Mouse (Mus musculus): ENCODE data around the gene Vwce.

The Vwce gene

GRCm38 (mm10) chr19:10634106-10634871 is at the start of gene Vwce:
Gene Vwce, plus strand, starts transcription at chr19:10634213.
- DNase-seq: peak; percentile 26

GRCm38 (mm10) chr19:10585112-10585511 is 48.9 kb upstream of the Vwce start:
- no peak for DNase-seq

- no peak for DNase-seq
Observed at GRCm38 (mm10) chr19:10587231-10587630, 46.8 kb upstream of the Vwce start.

DNA sequence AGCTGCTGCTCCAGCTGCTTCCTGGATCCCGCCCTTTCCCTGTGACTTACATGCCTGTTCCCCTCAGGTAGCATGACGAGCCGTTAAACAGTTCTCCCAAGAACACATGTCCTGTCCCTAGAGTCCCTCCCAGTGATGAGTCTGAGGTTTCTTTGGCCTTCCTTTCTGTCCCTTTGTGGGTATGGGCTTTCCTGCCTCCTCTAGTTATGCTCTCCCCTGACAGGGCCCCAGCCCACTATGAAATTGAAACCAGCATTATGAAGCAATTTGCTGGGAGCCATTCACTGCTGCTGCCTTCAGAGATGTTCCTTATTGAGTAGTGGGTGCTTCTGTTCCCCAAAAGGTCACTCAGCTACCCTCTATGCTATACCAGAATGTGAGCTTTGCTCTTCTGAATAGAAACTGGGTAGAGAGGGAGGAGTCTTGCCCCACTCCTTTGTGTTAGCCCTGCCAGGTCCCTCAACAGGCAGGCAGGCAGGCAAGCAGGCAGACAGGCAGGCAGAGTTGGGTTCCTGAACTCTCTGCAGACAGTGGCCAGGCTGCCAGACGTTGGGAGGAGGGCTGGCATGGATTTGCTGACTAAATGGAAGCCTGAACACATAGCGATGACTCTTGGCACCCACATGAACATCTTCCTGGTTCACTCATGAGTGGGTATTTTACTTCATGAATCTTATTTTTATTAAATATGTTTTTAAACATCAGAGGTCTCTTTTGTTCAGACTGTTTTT is 44.7 kb upstream of the Vwce start:
- no peak for DNase-seq

- DNase-seq: no peak
Observed at GRCm38 (mm10) chr19:10590301-10590700, 43.7 kb upstream of the Vwce start.

GRCm38 (mm10) chr19:10591659-10592377 is 42.2 kb upstream of the Vwce start:
- no peak for DNase-seq

DNA sequence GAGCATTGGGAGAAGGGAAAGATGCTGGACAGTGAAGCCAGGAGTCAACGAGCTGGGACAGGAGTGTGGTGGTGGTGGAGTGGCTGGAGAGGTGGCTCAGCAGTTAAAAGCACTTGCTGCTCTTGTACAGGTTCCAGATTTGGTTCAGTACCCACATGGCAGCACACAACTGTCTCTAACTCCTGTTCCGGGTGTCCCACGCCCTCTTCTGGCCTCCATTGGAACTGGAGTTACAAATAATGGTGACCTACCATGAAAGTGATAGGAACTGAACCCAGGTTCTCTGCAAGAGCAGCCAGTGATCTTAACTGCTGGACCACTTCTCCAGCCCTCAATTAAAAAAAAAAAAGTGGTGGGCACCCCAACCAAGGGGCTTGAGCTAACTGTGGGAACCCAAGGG is 35.8 kb upstream of the Vwce start:
- peak; percentile 30 for DNase-seq

- DNase-seq: no peak
Observed at GRCm38 (mm10) chr19:10599648-10600047, 34.4 kb upstream of the Vwce start.

DNA sequence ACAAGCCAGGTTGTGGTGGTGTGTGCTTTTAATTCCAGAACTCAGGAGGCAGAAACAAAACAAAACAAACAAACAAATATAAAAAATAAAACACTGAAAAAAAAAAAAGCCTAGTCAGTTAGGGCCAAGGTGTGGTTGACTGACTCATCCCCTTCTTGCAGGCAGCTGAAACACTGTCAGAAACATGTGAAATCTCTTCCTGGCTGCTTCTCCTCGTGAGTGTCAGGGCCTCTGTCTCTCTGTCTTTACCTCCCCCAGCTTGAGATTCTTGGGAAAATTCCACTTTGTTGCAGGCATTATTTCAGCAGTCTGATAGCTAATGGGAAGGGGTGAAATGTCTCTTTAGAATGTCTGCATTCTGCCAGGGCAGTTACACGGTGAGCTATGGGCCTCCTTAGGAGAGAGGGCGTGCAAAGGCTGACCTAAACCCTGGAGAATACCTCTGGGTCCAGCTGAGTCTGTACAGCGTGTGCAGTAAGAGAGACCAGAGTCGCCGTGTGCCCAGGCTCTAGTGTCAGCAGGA is 31.7 kb upstream of the Vwce start:
- DNase-seq: no peak

GRCm38 (mm10) chr19:10602787-10603186 is 31.2 kb upstream of the Vwce start:
- peak; percentile 93 for DNase-seq

DNA sequence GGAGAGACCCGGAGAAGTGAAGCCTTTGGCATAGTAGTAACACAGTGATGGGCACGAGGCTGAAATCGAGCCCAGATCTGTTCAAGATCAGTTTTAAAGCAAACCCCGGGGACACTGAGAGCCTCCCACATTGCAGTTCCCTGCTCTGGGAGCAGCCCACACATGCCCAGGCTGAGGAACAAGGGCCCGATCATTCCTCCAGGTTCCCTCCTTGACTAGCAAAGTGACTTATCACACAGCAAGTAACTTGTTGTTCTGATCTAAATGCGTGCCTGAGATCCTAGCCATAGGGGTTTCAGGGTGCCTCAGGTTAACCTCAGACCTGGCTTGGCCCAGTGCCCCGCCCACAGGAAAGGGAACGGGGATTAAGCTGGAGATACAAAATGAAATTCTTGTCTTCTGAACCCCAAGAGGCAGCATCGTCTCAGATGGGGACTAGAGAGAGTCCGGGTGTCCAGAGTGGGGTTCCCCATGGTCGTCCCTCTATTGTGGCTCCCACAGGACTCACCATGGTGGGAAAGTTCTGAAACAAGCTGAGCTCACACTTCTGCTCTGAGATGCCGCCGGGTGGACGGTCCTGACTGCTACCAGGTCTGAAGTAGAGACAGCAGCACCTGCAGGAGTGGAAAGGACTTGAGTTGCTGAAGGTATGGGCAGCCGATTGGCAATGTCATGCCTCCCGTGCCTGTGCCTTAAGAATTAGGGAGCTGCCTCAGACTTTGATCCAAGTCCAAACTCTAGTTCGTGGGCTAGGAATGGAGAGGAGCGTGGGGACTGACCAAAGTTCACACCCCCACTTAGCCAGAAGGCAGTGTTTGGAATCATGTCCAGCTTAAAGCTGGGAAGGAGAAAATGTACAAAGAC is 30.1 kb upstream of the Vwce start:
- DNase-seq: no peak

DNA sequence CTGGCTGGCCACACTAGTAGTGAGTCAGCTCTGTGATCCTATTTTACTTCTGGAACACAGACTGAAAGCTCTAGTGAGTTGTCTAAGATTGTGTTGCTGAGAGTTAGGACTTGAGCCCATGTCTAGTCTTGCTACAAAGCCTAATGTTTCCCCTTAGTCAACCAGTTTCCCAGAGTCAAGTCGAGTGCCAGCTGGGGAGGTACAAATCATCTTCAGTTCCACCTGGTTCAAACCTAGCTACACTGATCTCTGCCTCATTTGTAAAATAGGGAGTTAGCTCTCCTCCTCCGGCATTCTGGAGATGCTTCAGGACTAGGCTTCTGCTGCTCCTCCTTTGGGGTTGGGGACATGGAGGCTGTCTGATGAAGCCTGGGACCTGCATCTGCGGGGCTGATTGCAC is 29.5 kb upstream of the Vwce start:
- no peak for DNase-seq

- DNase-seq: peak; percentile 99
Observed at GRCm38 (mm10) chr19:10605293-10605900, 28.6 kb upstream of the Vwce start, which contains the start of the genes Ddb1 and Tkfc. Gene Ddb1, plus strand, starts transcription at chr19:10605327. Gene Tkfc, minus strand, starts transcription at chr19:10605654.

DNA sequence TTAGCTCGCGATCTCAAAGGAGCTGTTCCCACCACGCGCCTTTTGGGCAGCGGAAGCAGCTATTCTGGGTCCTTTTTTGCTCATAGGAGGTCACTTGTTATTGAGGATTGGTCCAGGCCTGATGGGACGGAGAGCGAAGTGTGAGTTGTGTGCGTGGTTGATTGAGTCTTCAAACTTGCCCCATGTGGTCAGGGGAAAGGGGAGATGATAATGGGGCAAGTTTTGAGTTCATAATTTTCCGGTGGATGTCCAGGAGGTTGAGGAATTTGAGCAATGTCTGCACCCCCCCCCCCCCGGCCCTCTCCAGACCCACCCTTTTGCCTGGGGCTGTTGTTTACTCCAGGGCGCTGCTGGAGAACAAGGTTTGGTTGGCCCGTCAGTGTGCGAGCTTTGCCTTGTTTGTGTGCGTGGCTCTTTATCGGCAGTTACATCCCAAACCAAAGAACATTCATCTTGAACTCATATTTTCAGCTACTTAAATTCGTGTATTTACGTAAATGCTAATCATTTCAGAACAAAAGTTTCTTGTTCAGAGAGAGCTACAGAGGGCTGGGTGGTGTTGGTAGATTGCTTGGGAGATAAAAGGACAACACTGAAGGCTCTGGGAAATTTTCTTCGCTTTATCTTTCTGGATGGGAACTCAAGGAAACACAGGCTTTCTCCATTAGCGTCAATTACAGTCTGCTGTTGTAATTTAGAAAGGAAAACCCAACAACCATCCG is 28.0 kb upstream of the Vwce start:
- peak; percentile 25 for DNase-seq

- no peak for DNase-seq
Observed at GRCm38 (mm10) chr19:10608573-10609240, 25.3 kb upstream of the Vwce start.

- peak; percentile 22 for DNase-seq
Observed at GRCm38 (mm10) chr19:10634872-10635318, 882 bp downstream of the Vwce start.

DNA sequence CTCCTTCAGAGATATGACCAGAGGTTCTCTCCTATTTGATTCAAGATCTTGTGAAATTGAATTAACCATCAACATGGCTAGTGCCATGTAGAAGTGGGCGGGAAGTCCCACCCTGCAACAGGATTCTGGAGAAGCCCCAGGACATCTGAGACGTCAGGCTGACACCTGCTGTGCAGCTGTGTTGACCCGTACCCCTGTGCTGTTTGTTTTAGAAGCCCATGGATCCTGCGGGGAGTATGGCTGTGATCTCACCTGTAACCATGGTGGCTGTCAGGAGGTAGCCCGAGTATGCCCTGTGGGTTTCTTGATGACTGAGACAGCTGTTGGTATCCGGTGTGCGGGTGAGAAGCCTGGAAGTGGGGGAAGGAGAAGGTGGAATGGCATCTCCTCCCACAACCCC is 3.8 kb downstream of the Vwce start:
- no peak for DNase-seq

- DNase-seq: no peak
Observed at GRCm38 (mm10) chr19:10640080-10640479, 6.1 kb downstream of the Vwce start.

GRCm38 (mm10) chr19:10640589-10641378 is 6.8 kb downstream of the Vwce start:
- DNase-seq: no peak

GRCm38 (mm10) chr19:10645616-10646015 is 11.6 kb downstream of the Vwce start:
- DNase-seq: no peak

All from lung, postnatal 14 days (tissue).